In genomic region chr4:76313749-76314148, GRCm38 (mm10) we compare ENCODE assay signal across 19 mouse cellular contexts.
A peak's percentile ranks its signal among the peaks of the same experiment; 100 is the strongest.
DNase-seq lines count a peak whose midpoint lies in the region; ATAC-seq lines count a peak whose summit lies in the region.
"Had no signal": no experiment of that assay in that cellular context is flagged by ENCODE, and none has a peak within 500 bp of the region (broad histone marks: within the 10 kb centered on the region; RNA-seq: fewer than 3 reads in every experiment).

No protein-coding gene starts in this region.

- H3K36me3 ChIP-seq in hindbrain, embryonic 11.5 days (ENCODE audit: control insufficient read depth, insufficient read depth, low read length): no peaks in the 10 kb centered on the region
- H3K36me3 ChIP-seq in hindbrain, embryonic 10.5 days: no peaks in the 10 kb centered on the region
- no peaks in the 10 kb centered on the region for H3K36me3 ChIP-seq in hindbrain, embryonic 15.5 days
- H3K36me3 ChIP-seq in neural tube, embryonic 15.5 days: no peaks in the 10 kb centered on the region
- H3K36me3 ChIP-seq: limb, embryonic 15.5 days; liver, embryonic 15.5 days had no signal

- H3K4me2 ChIP-seq in hindbrain, embryonic 11.5 days (replicated peaks; ENCODE audit: low read depth, low read length): no peak overlapping the region
- no peak overlapping the region for H3K4me2 ChIP-seq in hindbrain, embryonic 15.5 days
- no peak overlapping the region for H3K4me2 ChIP-seq in neural tube, embryonic 15.5 days
- H3K4me2 ChIP-seq: heart, embryonic 13.5 days; limb, embryonic 15.5 days; liver, embryonic 15.5 days had no signal

- no peak overlapping the region for H3K27ac ChIP-seq in hindbrain, embryonic 11.5 days (ENCODE audit: low read depth, low read length)
- H3K27ac ChIP-seq in hindbrain, embryonic 10.5 days: no peak overlapping the region
- peak overlapping the region; percentile 16; the same call in 1 of the 2 replicates for H3K27ac ChIP-seq in hindbrain, embryonic 15.5 days (replicated peaks)
- peak overlapping the region; percentile 33 for H3K27ac ChIP-seq in neural tube, embryonic 15.5 days (replicated peaks)
- H3K27ac ChIP-seq: embryonic facial prominence, embryonic 10.5 days; heart, embryonic 13.5 days; limb, embryonic 15.5 days; liver, embryonic 15.5 days had no signal

- DNase-seq in hindbrain, embryonic 11.5 days (ENCODE audit: low spot score): no peak
- DNase-seq in hindbrain, embryonic 10.5 days (ENCODE audit: low spot score): no peak
- peak; percentile 82 for DNase-seq in Muller cell, postnatal 12 days (ENCODE audit: inconsistent ontology term)
- DNase-seq in right cerebral cortex, postnatal 10 days (ENCODE audit: low spot score in 2 of 2): no peak
- DNase-seq: cerebellum, adult 8-10 months; gastrocnemius, postnatal 14 days; heart, adult 18-20 months; kidney, postnatal 4 days; right cerebral cortex, postnatal 14 days; thymus, postnatal 36 days had no signal

- peak; percentile 22; the same call in 1 of the 2 replicates for ATAC-seq in hindbrain, embryonic 11.5 days (ENCODE audit: low FRiP score)
- ATAC-seq in hindbrain, embryonic 15.5 days (ENCODE audit: low FRiP score, low read depth): peak; percentile 57; the same call in 1 of the 2 replicates
- no peak for ATAC-seq in neural tube, embryonic 15.5 days (ENCODE audit: low FRiP score)
- ATAC-seq in activated CD4-positive, CD25-positive, alpha-beta regulatory T cell, adult 4 months: no peak

- no peaks in the 10 kb centered on the region for H3K9me3 ChIP-seq in hindbrain, embryonic 11.5 days (ENCODE audit: control insufficient read depth, low read length)
- H3K9me3 ChIP-seq in hindbrain, embryonic 10.5 days: no peaks in the 10 kb centered on the region
- no peaks in the 10 kb centered on the region for H3K9me3 ChIP-seq in hindbrain, embryonic 15.5 days
- no peaks in the 10 kb centered on the region for H3K9me3 ChIP-seq in neural tube, embryonic 15.5 days (replicated peaks)
- H3K9me3 ChIP-seq: embryonic facial prominence, embryonic 10.5 days; heart, embryonic 13.5 days; limb, embryonic 15.5 days; liver, embryonic 15.5 days had no signal

- H3K4me1 ChIP-seq in hindbrain, embryonic 11.5 days (replicated peaks; ENCODE audit: control insufficient read depth, insufficient read depth, low read length): no peaks in the 10 kb centered on the region
- peaks cover 15% of the 10 kb centered on the region for H3K4me1 ChIP-seq in hindbrain, embryonic 10.5 days (replicated peaks)
- H3K4me1 ChIP-seq in hindbrain, embryonic 15.5 days (replicated peaks): peaks cover 18% of the 10 kb centered on the region
- H3K4me1 ChIP-seq in neural tube, embryonic 15.5 days: peaks cover 18% of the 10 kb centered on the region
- H3K4me1 ChIP-seq: embryonic facial prominence, embryonic 10.5 days; limb, embryonic 15.5 days; liver, embryonic 15.5 days had no signal

- WGBS in hindbrain, embryonic 11.5 days: 69% methylated on average over 3 of the region's 3 CpGs
- WGBS in hindbrain, embryonic 10.5 days: 80% methylated on average over 3 of the region's 3 CpGs
- WGBS in hindbrain, embryonic 15.5 days: 45% methylated on average over 3 of the region's 3 CpGs
- 56% methylated on average over 3 of the region's 3 CpGs for WGBS in neural tube, embryonic 15.5 days

- no peaks in the 10 kb centered on the region for H3K27me3 ChIP-seq in hindbrain, embryonic 11.5 days (ENCODE audit: control insufficient read depth, insufficient read depth, low read length)
- H3K27me3 ChIP-seq in hindbrain, embryonic 10.5 days (ENCODE audit: insufficient read depth, poor library complexity, severe bottlenecking): no peaks in the 10 kb centered on the region
- H3K27me3 ChIP-seq in hindbrain, embryonic 15.5 days: no peaks in the 10 kb centered on the region
- no peaks in the 10 kb centered on the region for H3K27me3 ChIP-seq in neural tube, embryonic 15.5 days (replicated peaks)
- H3K27me3 ChIP-seq: CH12.LX; heart, embryonic 13.5 days; limb, embryonic 15.5 days; liver, embryonic 15.5 days had no signal

- no peak overlapping the region for H3K4me3 ChIP-seq in hindbrain, embryonic 11.5 days (ENCODE audit: low read depth, low read length)
- no peak overlapping the region for H3K4me3 ChIP-seq in hindbrain, embryonic 10.5 days
- H3K4me3 ChIP-seq in hindbrain, embryonic 15.5 days: no peak overlapping the region
- no peak overlapping the region for H3K4me3 ChIP-seq in neural tube, embryonic 15.5 days (replicated peaks)
- H3K4me3 ChIP-seq: embryonic facial prominence, embryonic 10.5 days; heart, embryonic 13.5 days; limb, embryonic 15.5 days; liver, embryonic 15.5 days; myocyte had no signal

- no peak overlapping the region for H3K9ac ChIP-seq in hindbrain, embryonic 11.5 days (ENCODE audit: low read depth, low read length)
- no peak overlapping the region for H3K9ac ChIP-seq in hindbrain, embryonic 15.5 days
- no peak overlapping the region for H3K9ac ChIP-seq in neural tube, embryonic 15.5 days (replicated peaks)
- H3K9ac ChIP-seq: heart, embryonic 13.5 days; limb, embryonic 15.5 days; liver, embryonic 15.5 days had no signal

Comparison
In these comparisons a context has a peak if more than half of its experiments do, and no peak if none do; other contexts are left out.
1. H3K27ac ChIP-seq: peak in hindbrain, embryonic 15.5 days (single experiment) and neural tube, embryonic 15.5 days (single experiment); none in hindbrain, embryonic 11.5 days (single experiment) and hindbrain, embryonic 10.5 days (single experiment).
2. ATAC-seq: peak in hindbrain, embryonic 11.5 days (single experiment) and hindbrain, embryonic 15.5 days (single experiment); none in neural tube, embryonic 15.5 days (single experiment) and activated CD4-positive, CD25-positive, alpha-beta regulatory T cell, adult 4 months (single experiment).